Mouse (Mus musculus): Measurements from ENCODE around the gene Nme8.

- TF ChIP-seq CTCF (IDR thresholded peaks at IDR 0.05; ENCODE audit: extremely low read depth, insufficient read length, insufficient replicate concordance, low read depth, low read length) (no peak), POLR2A (IDR thresholded peaks at IDR 0.05; ENCODE audit: low read depth, low read length) (no peak)
These were observed 46.9 kb upstream of the Nme8 start for GRCm38 (mm10) chr13:19744536-19744935.
